Mouse (Mus musculus): ENCODE data around the gene Tff3.

- TF ChIP-seq EP300 (IDR thresholded peaks at IDR 0.05; ENCODE audit: low read depth): no peak
- TF ChIP-seq CTCF (IDR thresholded peaks at IDR 0.05; ENCODE audit: low read depth): no peak
Observed at GRCm38 (mm10) chr17:31103823-31104222, 25.6 kb downstream of the Tff3 start.
